Mouse (Mus musculus) natural killer cell, adult 2 months (primary cell): ENCODE results near the gene Lman2.

Source experiments
- DNase-seq, 2 experiments: peaks; one replicate each; pipeline ENCODE4 v3.0.0; 2022; ENCODE audit warnings: low spot score in 2 of 2

Gene Lman2

DNA sequence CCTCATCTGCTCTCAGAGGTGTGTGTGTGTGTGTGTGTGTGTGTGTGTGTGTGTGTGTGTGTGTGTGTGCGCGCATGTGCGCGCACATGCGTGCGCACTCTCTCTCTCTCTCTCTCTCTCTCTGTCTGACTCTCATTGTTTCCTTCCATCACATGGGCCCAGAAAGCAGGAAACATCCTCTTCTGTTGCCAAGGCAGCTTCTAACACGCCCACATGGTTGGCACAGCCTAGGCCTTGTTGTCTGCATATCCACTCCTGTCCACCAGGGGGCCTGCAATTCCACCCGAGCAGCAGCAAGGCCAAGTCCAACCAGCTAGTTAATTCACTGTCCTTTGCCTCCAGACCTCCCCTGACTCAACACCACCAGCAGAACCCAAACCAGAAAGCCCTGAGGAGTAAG, 35.0 kb downstream of the Lman2 start:
- peak; percentile 87 to 91 for DNase-seq

DNA sequence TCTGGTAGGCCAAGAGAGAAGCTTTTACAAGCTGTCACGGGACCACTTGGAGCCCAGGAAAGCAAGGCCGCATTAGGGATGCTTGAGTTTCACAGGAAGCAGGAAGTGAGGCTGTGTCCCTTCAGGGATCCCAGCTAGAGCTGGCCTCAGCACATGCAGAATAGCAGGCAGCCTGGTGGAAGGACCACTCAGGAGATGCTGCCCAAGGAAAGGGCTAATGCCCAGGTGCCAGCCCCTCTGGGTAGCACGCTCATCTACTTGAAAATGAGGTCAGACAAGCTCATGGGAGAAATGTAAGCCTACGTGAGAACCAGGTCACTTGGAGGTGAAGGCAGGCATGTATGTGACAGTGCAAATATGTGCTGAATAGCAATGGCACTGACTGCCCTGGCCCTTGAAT, 35.4 kb downstream of the Lman2 start:
- DNase-seq, result no peak

DNA sequence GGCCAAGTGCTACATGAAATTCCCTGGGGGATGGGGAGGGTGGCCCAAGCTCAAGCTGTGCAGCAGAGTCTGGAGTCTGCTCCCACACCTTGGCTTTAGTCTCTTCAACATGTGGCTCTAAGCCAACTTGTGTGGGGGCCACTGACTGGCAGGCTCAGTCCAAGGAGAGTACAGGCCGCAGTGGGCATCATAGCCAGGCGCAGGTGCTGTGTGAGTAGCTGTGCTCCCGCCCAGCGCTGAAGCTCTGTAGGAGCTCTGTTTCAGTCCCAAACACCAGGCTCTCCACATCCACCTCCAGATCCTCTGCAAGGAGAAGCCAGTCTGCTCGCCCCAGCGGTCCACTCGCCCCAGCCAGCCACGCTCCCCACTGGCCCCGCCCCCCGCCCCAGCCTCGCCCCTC, 37.0 kb downstream of the Lman2 start:
- no peak for DNase-seq

DNA sequence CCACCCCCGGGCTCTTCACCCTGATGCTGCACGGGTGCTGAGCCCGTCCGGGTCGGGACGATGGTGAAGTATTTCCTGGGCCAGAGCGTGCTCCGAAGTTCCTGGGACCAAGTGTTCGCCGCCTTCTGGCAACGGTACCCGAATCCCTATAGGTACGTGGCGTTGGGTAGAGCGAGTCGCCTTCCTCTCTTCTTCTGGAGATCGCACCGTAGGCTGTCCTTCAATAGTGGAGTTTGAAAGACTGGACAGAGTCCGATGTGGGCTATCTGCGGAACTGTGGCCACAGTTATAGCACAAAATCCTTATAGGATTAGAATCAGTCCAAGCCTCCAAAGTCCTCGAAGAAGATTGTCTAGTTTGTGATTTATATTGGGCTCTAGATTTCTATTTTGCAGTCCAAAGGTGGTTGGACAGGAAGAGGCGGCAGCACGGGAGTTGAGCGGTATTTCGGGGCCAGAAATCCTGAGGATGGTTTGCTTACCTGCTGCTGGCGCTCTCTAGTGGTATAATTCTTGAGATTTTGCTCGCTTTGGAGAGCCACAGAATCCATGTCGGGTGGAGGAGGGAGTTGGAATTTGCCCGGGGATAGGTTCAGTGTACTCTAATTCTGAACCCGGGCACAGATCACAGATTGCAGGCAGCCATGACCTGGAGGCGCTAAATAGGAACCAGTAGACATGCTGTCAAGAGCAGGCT, 40.3 kb downstream of the Lman2 start:
- DNase-seq, result no peak

DNA sequence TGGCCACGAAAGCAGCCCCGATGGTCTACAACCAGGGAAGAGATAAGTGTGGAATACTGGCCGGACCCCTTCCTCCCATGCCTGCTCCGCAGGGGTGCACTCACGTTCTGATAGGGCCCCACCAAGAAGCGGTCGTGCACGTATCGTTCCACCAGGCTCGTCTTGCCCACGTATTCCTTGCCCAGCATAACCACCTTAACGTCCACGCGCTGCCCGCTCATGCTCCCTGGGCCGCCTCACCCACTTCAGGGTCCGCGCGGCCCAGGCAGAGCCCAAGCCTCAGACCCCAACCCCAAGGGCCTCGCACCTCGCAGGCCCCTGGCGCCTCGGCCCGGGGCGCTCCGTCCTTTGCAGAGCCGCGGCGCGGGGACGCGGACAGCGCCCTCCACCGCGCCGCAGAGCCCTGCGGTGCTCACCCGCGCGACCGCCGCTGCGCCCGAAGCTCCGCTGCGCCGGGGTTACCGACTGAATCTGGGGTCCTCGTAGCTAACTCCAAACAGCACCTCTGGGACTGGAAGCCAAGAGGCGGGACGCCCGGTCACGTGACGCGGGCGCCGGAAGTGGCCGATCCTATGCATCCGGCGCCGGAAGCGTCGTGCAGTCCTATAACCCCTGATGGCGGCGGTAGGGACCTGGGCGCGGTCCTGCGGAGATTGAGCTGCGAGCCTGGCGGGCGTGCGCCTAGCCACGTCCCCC, 41.0 kb downstream of the Lman2 start, which contains the start of gene Rab24:
Rab24 (minus strand) TSS at position 513 of the 696 bp plus-strand sequence.
- DNase-seq, result peak; percentile 76 to 84

DNA sequence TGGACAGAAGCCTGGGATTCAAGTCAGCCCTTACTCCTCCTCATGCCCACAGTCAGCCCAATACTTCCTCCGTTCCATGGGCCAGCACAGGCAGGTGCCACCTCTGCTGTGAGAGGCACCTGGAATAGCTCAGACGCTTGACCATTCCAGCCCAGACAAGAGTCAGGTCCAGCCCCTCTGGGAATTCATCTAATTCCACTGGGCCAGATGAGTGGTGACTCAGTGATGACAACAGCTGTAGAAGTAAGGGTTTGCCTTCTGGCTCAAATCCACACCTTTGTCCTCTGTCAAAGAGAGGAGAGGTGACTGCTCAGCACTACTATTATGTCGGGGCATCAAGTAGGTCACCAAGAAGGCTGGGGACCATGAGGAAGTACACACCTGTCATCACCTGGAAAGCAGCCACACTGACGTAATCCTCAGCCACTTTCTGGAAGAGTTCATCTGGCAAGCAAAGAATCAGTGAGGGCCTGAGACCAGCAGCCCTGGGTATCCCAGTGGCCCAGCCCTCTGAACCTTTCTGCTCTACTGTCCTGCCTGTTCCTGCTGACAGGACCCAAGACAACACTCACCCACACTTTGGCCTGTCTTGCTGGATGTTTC, 42.6 kb downstream of the Lman2 start, which contains the start of gene Prelid1:
Prelid1 (plus strand) TSS at position 570 of the 603 bp plus-strand sequence.
- DNase-seq, result no peak

DNA sequence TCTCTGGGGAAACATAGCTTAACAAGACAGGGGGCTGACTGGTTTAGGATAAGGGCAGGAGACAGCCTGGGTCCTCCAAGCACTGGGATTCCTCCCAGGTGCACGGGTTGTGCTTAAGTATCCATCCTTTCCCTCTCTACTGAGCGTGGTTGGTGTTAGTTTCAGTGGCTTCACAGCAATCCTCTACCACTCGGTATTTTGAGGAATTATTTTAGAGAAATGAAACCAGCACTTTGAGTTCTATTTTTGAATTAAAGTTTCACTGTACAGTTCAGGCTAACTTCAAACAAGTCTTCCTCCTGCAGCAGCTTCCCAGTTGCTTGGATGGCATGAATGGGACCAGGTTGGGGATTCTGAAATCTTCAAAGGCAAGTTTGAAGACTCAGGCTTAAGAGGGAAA, 44.2 kb downstream of the Lman2 start:
- no peak for DNase-seq

DNA sequence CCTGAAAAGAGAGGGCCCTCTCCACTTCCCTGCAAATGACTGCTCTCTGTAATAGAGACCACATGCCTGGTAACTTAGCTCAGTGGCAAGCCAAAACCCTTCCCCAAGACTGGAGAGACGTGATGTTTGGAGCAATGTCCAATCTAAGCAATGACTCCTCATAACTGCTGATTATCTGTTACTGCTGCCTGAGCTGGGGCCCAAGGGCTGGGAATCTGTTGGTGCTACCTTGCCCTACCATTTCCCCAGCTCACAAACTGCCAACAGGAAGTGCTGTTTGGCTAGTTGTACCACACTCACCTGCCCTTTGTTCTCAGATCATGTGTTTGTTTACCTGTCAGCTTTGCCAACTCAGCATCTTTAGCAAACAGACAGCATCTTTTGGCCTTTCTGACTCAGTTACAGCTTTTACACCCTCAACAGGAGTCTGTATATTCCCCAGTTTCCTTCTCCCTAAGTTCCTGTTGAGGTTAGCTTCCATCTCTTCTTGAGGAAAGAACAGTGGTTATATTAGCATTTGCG, 47.6 kb downstream of the Lman2 start:
- no peak for DNase-seq

DNA sequence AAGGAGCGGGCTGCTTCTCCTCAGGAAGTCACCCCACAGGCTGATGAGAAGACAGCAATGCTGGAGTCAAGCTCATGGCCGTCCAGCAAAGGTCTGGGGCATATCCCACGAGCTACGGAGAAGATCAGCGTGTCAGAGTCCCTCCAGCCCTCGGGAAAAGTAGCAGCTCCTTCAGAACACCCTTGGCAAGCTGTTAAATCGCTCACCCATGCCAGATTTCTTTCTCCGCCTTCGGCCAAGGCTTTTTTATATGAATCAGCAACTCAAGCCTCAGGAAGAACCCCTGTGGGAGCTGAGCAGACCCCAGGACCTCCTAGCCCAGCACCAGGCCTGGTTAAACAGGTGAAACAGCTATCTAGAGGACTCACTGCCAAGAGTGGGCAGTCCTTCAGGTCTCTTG, 49.5 kb downstream of the Lman2 start:
- no peak for DNase-seq

DNA sequence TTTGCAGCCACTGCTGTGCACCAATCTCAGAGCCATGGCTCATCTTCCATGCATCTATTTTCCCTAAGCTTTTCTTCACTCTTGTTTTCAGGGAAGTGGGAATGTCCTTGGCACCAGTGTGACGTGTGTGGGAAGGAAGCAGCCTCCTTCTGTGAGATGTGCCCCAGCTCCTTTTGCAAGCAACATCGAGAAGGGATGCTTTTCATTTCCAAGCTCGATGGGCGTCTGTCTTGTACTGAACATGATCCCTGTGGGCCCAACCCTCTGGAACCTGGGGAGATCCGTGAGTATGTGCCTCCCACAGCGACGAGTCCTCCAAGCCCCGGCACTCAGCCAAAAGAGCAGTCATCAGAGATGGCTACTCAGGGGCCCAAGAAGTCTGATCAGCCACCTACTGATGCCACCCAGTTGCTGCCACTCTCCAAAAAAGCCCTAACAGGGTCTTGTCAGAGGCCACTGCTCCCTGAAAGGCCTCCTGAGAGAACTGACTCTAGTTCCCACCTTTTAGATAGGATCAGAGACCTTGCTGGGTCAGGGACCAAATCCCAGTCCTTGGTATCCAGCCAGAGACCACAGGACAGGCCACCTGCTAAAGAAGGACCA, 50.5 kb downstream of the Lman2 start:
- no peak for DNase-seq

DNA sequence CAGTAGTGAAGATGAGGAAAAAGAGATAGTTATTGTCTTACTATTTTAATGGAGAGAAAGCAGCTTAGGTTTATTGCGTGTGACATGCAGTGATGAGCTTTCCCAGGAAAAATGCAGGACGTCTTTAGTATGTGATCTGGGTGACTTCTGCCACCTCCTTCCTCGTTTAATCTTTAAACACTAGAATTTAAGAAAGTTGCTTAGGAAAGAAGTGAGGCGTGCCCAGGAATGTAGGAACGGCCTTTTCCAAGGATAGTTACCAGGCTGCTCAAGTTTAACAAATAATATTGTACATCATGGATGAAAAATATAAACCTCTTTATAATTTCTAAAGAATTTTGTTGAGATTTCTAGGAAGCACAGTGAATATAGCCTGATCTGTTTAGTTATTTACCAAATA, 61.7 kb downstream of the Lman2 start:
- DNase-seq, result no peak

DNA sequence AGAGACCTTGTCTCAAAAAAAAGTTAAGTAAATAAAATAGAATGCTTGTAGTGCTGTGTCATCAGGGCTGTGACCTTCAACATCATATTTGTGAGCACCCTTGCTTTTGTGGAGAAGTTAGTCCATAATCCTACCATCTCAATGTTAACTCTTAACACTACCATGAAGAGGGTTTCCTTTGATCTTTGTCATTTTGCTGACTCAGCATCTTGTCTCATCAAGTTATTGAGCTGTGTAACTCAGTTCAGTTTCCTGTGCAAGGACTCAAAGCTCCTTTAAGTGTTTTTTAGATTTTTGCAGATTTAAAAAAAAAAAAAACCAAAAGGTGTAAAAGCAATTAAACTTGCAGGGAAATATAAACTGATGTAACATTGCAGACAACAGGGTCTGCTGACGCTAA, 65.8 kb downstream of the Lman2 start:
- DNase-seq, result no peak
